Mouse (Mus musculus): ENCODE measurements around the gene Filip1l. TPM values are rescaled to one million over a fixed set of nuclear protein-coding genes. Genes with fewer than 3 reads are reported as not detected.

The Filip1l gene
- total RNA-seq, 4 experiments from 2014 or later, result 2.5 to 3.6 (median 3.4) TPM

- no peak for DNase-seq (ENCODE audit: low spot score in 2 of 2)
Observed at GRCm38 (mm10) chr16:57528457-57528856, 175.6 kb downstream of the Filip1l start.

- no peak for DNase-seq (ENCODE audit: low spot score in 2 of 2)
Observed at GRCm38 (mm10) chr16:57530547-57530946, 177.7 kb downstream of the Filip1l start.

GRCm38 (mm10) chr16:57532081-57532493, 179.2 kb downstream of the Filip1l start:
- DNase-seq (ENCODE audit: low spot score in 2 of 2), result no peak

GRCm38 (mm10) chr16:57534365-57534764, 181.5 kb downstream of the Filip1l start:
- DNase-seq (ENCODE audit: low spot score in 2 of 2), result no peak

GRCm38 (mm10) chr16:57534811-57535210, 181.9 kb downstream of the Filip1l start:
- DNase-seq (ENCODE audit: low spot score in 2 of 2), result no peak

- DNase-seq (ENCODE audit: low spot score in 2 of 2), result no peak
Observed at GRCm38 (mm10) chr16:57536511-57536910, 183.6 kb downstream of the Filip1l start.

GRCm38 (mm10) chr16:57543243-57543642, 190.3 kb downstream of the Filip1l start:
- DNase-seq (ENCODE audit: low spot score in 2 of 2), result no peak

GRCm38 (mm10) chr16:57544441-57544840, 191.5 kb downstream of the Filip1l start:
- DNase-seq (ENCODE audit: low spot score in 2 of 2), result no peak

GRCm38 (mm10) chr16:57546355-57546754, 193.5 kb downstream of the Filip1l start:
- DNase-seq (ENCODE audit: low spot score in 2 of 2), result no peak

- no peak for DNase-seq (ENCODE audit: low spot score in 2 of 2)
Observed at GRCm38 (mm10) chr16:57548608-57549007, 195.7 kb downstream of the Filip1l start.

- peak; percentile 14 to 29 for DNase-seq (ENCODE audit: low spot score in 2 of 2)
Observed at GRCm38 (mm10) chr16:57549061-57550037, 196.5 kb downstream of the Filip1l start.

GRCm38 (mm10) chr16:57550088-57550487, 197.2 kb downstream of the Filip1l start:
- DNase-seq (ENCODE audit: low spot score in 2 of 2), result no peak

- no peak for DNase-seq (ENCODE audit: low spot score in 2 of 2)
Observed at GRCm38 (mm10) chr16:57550817-57551216, 197.9 kb downstream of the Filip1l start.

- DNase-seq (ENCODE audit: low spot score in 2 of 2), result no peak
Observed at GRCm38 (mm10) chr16:57551617-57552016, 198.7 kb downstream of the Filip1l start.

GRCm38 (mm10) chr16:57552709-57553108, 199.8 kb downstream of the Filip1l start:
- no peak for DNase-seq (ENCODE audit: low spot score in 2 of 2)

GRCm38 (mm10) chr16:57553235-57553634, 200.3 kb downstream of the Filip1l start:
- no peak for DNase-seq (ENCODE audit: low spot score in 2 of 2)

GRCm38 (mm10) chr16:57554886-57555400, 202.1 kb downstream of the Filip1l start:
- no peak for DNase-seq (ENCODE audit: low spot score in 2 of 2)

GRCm38 (mm10) chr16:57555667-57556066, 202.8 kb downstream of the Filip1l start:
- DNase-seq (ENCODE audit: low spot score in 2 of 2), result no peak

- no peak for DNase-seq (ENCODE audit: low spot score in 2 of 2)
Observed at GRCm38 (mm10) chr16:57556244-57556643, 203.4 kb downstream of the Filip1l start.

GRCm38 (mm10) chr16:57558258-57558657, 205.4 kb downstream of the Filip1l start:
- no peak for DNase-seq (ENCODE audit: low spot score in 2 of 2)

GRCm38 (mm10) chr16:57560185-57560584, 207.3 kb downstream of the Filip1l start:
- no peak for DNase-seq (ENCODE audit: low spot score in 2 of 2)

GRCm38 (mm10) chr16:57563453-57563852, 210.6 kb downstream of the Filip1l start:
- DNase-seq (ENCODE audit: low spot score in 2 of 2), result no peak

GRCm38 (mm10) chr16:57564807-57565206, 211.9 kb downstream of the Filip1l start:
- DNase-seq (ENCODE audit: low spot score in 2 of 2), result no peak

Measured in left cerebral cortex, adult 8-10 months (tissue).